Mouse (Mus musculus): ENCODE results near the gene Kansl2. TPM values are rescaled to one million over a fixed set of nuclear protein-coding genes. Genes with fewer than 3 reads are reported as not detected.

Kansl2 gene
- polyA plus RNA-seq (2016; fragmentation: Nextera tagmentation; extraction: Ambion mirVana) = 178 and 183 TPM in 2 replicates

DNA sequence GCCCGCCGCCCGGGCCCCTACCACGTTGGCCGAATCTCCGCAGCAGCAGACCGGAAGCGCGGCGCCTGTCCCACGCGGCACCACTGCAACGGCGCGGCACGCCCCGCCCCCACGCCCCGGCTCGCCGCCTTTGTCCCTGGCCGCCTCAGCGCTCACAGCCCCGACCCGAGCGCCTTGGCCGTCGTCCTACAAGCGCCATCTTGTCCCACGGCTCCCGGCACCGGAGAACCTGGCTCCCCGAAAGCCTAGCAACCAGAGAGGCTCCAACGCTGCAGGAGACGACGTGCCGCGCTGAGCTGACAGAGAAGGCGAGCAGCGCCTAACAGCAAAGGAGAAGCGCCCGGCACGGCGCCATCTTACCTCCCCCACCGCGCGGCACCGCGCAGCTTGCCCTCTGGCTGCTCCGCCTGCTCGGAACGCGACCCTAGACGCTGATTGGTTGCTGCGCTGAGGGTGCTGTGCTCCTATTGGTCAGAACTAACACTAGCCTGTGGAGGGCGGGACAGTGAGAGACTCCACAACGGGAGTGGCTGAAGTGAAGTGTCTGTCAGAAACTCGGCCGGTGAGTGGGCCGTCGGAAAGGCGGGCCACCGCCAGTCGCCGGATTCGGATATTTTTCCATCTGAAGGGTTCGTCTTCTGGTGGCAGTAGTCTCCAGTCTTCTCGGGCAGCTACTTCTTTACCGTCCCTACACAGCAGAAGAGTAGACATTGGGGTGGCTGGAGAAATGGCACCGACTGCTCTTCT, at the start of gene Kansl2:
Gene Kansl2, minus strand, starts transcription at position 384 of the 747 bp plus-strand sequence.
- peak within 1 kb of the TSS; percentile 78 for H3K4me3 ChIP-seq (replicated peaks)
- no peaks in the 10 kb centered on the region for H3K9me3 ChIP-seq
- H3K9ac ChIP-seq = peak within 1 kb of the TSS; percentile 93
- H3K27ac ChIP-seq = peak within 1 kb of the TSS; percentile 99
- peak within 1 kb of the TSS; percentile 82 for H3K4me2 ChIP-seq
- no peaks in the 10 kb centered on the region for H3K27me3 ChIP-seq
- H3K36me3 ChIP-seq (replicated peaks) = peaks cover 33% of the 10 kb centered on the region
- under 1% methylated on average over 69 of the region's 70 CpGs for WGBS
- H3K4me1 ChIP-seq = peaks cover 23% of the 10 kb centered on the region
- ATAC-seq (ENCODE audit: low FRiP score) = peak; percentile 100

DNA sequence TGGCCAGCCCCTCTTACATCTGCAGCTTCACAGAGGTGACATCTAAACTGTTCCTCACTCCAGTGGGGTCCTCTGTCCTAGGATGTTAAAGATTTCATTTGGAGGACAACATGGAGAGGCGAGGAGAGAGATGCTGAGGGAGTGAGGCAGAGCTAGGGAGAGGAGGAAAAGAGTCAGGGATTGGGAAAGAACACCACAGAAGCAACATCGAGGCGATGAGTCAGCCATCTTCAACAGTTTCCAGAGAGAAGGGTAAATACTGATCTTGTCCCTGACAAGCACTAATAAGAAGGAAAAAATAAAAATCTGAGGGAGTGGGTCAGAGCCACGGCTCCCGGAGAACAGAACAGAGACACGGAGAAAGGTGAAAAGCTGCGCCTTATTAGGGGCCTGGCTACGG, 48.9 kb upstream of the Kansl2 start:
- Histone ChIP-seq H3K9ac (no peak overlapping the region), H3K4me1 (0 out of 2 replicates have a peak, but pooled peaks cover 3% of the 10 kb centered on the region), H3K9me3 (no peaks in the 10 kb centered on the region), H3K4me3 (replicated peaks) (no peak overlapping the region), H3K4me2 (no peak overlapping the region), H3K27ac (no peak overlapping the region), H3K36me3 (replicated peaks) (no peaks in the 10 kb centered on the region), H3K27me3 (no peaks in the 10 kb centered on the region)
- 83% methylated on average over 8 of the region's 8 CpGs for WGBS
- no peak for ATAC-seq (ENCODE audit: low FRiP score)

DNA sequence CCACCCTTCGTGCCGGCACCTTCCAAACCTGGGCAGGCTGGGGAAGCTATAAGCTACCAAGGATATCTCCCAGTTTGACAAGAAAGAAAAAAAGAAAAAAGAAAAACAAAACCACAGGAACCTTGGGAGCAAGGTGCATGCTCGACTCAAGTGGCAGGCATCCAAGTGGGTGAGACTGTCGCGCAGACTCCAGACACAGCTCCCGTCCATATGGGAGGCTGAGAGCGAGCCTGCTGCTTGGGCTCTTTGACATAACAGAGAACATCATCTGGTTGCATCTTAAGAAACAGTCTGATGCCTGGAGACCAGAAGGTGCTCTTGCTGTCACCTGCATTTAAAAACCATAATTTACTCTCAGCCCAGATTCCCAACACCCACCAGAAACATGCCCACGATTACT, 48.3 kb upstream of the Kansl2 start:
- H3K4me2 ChIP-seq = no peak overlapping the region
- H3K27me3 ChIP-seq = no peaks in the 10 kb centered on the region
- 86% methylated on average over 8 of the region's 8 CpGs for WGBS
- H3K4me1 ChIP-seq = 0 out of 2 replicates have a peak, but pooled peaks cover 3% of the 10 kb centered on the region
- ATAC-seq (ENCODE audit: low FRiP score) = no peak
- H3K4me3 ChIP-seq (replicated peaks) = no peak overlapping the region
- H3K9me3 ChIP-seq = no peaks in the 10 kb centered on the region
- no peaks in the 10 kb centered on the region for H3K36me3 ChIP-seq (replicated peaks)
- H3K27ac ChIP-seq = no peak overlapping the region
- no peak overlapping the region for H3K9ac ChIP-seq

DNA sequence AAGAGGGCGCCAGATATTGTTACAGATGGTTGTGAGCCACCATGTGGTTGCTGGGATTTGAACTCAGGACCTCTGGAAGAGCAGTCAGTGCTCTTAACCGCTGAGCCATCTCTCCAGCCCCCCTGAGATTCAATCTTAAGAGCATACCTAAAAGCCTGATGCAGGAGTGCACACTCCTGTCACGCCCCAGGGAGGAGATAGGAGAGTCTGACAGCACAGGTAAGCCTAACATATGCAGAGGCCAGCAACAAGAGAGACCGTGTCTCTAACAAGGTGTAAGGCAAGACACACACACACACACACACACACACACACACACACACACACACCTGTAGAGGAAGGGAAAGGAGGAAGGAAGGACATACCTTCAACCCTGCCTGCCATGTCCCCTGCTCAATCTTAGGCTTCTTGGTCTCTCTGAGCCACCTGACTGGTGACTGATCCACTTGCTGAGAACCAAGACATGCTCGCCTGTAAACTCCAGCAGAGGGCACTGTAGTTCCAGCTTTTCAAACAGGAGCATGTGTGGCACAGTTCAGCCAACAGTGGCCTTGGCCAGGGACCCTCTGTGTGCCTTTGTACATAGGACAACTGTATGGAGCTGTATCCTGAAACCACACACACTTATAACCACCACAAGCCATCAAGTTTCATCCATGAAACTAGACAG, 45.9 kb upstream of the Kansl2 start:
- peak; percentile 86 for ATAC-seq (ENCODE audit: low FRiP score)
- WGBS = 36% methylated on average over 5 of the region's 5 CpGs
- no peaks in the 10 kb centered on the region for H3K36me3 ChIP-seq (replicated peaks)

DNA sequence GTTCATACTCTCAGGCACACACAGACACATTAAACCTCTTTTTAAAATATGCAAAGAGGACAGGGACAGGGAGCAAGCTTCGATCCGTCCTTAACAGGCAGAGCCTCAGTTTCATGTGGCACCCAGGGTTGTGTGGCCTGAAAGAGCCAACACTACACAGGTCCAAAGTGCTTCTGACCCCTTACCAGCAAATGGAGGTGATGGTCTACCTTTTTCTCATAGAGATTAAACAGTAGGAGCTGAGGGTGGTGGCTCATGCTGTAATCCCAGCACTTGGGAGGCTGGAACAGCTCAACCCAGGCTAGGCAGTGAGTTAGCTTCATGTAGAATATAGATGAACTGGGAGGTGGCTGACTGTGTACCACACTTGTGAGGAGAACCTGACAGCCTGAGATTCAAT, 45.2 kb upstream of the Kansl2 start:
- Histone ChIP-seq H3K4me2 (no peak overlapping the region), H3K27ac (no peak overlapping the region), H3K27me3 (no peaks in the 10 kb centered on the region), H3K9ac (no peak overlapping the region), H3K4me1 (no peaks in the 10 kb centered on the region), H3K9me3 (no peaks in the 10 kb centered on the region), H3K36me3 (replicated peaks) (no peaks in the 10 kb centered on the region), H3K4me3 (replicated peaks) (no peak overlapping the region)
- no peak for ATAC-seq (ENCODE audit: low FRiP score)
- WGBS = 93% methylated on average over 2 of the region's 2 CpGs

More for the DNA sequence above, 45.9 kb upstream of the Kansl2 start:
- H3K27me3 ChIP-seq = no peaks in the 10 kb centered on the region
- 0 out of 2 replicates have a peak, but pooled peaks cover 3% of the 10 kb centered on the region for H3K4me1 ChIP-seq
- no peak overlapping the region for H3K27ac ChIP-seq
- no peak overlapping the region for H3K4me3 ChIP-seq (replicated peaks)
- no peak overlapping the region for H3K4me2 ChIP-seq
- H3K9ac ChIP-seq = no peak overlapping the region
- no peaks in the 10 kb centered on the region for H3K9me3 ChIP-seq

DNA sequence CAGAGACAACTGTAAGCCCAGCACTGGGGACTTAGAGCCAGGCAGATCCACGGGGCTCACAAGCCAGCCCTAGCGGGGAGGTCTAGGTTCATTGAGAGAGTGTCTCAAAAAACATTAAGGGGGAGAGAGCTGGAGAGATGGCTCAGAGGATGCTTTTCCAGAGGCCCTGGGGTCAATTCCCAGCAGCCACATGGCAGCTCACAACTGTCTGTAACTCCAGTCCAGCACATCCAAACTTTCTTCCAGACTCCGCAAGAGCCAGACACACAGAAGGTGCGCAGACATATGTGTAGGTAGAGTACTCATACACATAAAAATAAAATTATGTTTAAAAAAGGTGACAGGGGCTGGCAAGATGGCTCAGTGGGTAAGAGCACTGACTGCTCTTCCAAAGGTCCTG, 39.2 kb upstream of the Kansl2 start:
- H3K4me1 ChIP-seq = peaks cover 10% of the 10 kb centered on the region
- H3K4me2 ChIP-seq = no peak overlapping the region
- no peak overlapping the region for H3K9ac ChIP-seq
- ATAC-seq (ENCODE audit: low FRiP score) = no peak
- no peaks in the 10 kb centered on the region for H3K9me3 ChIP-seq
- no peaks in the 10 kb centered on the region for H3K36me3 ChIP-seq (replicated peaks)
- WGBS = 80% methylated on average over 4 of the region's 4 CpGs
- no peaks in the 10 kb centered on the region for H3K27me3 ChIP-seq
- H3K27ac ChIP-seq = no peak overlapping the region
- H3K4me3 ChIP-seq (replicated peaks) = no peak overlapping the region

DNA sequence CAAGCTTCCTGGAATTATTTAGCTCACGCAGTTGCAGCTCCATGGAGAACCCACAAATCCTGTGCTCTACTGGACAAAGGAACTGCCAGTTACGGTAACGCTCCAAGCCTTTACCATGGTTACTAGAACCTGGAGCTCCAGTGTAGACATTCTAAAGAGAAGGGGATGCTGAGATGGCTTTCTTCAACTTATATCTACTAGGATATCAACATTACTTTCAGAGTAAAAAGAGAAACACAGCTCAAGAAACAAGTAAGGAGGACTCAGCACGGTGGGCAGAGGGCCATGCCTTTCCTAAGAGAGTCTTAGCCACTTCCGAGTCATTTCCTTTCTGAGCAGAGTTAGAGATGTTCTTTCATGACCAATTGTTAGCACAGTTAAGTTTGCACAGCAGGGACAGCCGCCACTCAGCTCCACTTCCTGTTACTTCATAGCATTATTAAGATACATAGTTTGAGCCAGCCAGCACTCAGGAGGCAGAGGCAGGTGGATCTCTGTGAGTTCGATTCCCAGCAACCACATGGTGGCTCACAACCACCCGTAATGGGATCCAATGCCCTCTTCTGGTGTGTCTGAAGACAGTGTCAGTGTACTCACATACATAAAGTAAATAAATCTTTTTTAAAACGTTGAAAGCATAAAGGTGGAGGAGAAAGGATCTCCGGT, 36.9 kb upstream of the Kansl2 start, which contains the start of the genes Ccnt1 and 4930415O20Rik:
Gene Ccnt1, minus strand, starts transcription at position 51 of the 666 bp plus-strand sequence.
Gene 4930415O20Rik, plus strand, starts transcription at position 132 of the 666 bp plus-strand sequence.
- no peak for ATAC-seq (ENCODE audit: low FRiP score)
- 87% methylated on average over 10 of the region's 10 CpGs for WGBS
- Histone ChIP-seq H3K9me3 (no peaks in the 10 kb centered on the region), H3K4me2 (no peak within 1 kb of the TSS), H3K9ac (no peak within 1 kb of the TSS), H3K4me3 (replicated peaks) (no peak within 1 kb of the TSS), H3K4me1 (peaks cover 18% of the 10 kb centered on the region), H3K27me3 (no peaks in the 10 kb centered on the region), H3K27ac (no peak within 1 kb of the TSS), H3K36me3 (replicated peaks) (no peaks in the 10 kb centered on the region)

DNA sequence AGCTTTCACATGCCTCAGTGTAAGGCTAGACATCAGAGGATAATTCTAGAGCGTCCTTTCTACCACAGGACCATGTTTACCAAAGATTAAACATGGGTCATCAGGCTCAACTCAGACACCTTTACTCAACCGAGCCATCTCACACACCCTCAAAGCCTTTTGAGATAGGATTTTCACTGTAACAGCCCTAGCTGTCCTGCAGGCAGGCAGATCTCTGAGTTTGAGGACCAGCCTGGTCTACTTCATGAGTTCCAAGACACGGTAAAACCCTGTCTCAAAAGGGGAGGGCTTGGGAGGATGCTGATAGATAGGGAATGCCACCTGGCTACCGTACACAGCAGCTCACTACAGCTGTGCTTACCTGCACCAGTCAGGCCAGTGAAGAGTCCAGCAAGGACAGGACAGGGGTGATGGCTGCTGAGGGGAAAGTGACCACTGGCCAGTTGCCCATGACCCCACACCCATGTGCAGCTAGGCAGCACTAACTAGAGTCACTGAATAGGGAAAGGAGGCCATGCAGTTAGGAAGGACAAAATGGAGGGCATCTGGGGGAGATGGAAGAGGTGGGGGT, 35.8 kb upstream of the Kansl2 start:
- WGBS = 85% methylated on average over 4 of the region's 4 CpGs

DNA sequence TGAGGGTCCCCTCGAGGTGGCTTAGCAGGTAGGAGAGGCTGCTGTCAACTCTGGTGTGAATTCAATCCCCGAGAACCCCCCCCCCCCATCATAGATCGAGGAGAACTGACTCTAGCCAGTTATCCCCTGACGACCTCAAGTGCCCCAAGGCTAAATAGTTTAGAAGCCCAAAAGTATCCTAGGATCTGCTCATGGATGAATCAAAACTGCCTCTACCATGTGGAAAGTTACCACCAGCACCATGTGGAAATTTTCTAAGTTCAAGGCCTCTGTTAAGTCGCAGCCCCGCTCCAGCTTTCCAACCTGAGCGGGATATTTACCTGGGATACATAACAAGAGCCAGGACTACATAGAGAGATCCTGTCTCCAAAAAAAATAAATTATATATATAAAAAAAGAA, 35.2 kb upstream of the Kansl2 start:
- H3K4me3 ChIP-seq (replicated peaks) = peak overlapping the region; percentile 92
- H3K27me3 ChIP-seq = no peaks in the 10 kb centered on the region
- H3K4me1 ChIP-seq = peaks cover 33% of the 10 kb centered on the region
- peak overlapping the region; percentile 69 for H3K4me2 ChIP-seq
- peaks cover 5% of the 10 kb centered on the region; the same call in 1 of the 2 replicates for H3K36me3 ChIP-seq (replicated peaks)
- H3K9ac ChIP-seq = peak overlapping the region; percentile 82
- no peak overlapping the region for H3K27ac ChIP-seq
- no peaks in the 10 kb centered on the region for H3K9me3 ChIP-seq
- no peak for ATAC-seq (ENCODE audit: low FRiP score)
- 73% methylated on average over 7 of the region's 7 CpGs for WGBS

More for the DNA sequence above, 35.8 kb upstream of the Kansl2 start:
- H3K36me3 ChIP-seq (replicated peaks) = peaks cover 5% of the 10 kb centered on the region; the same call in 1 of the 2 replicates
- no peaks in the 10 kb centered on the region for H3K9me3 ChIP-seq
- H3K9ac ChIP-seq = no peak overlapping the region
- no peaks in the 10 kb centered on the region for H3K27me3 ChIP-seq
- H3K4me2 ChIP-seq = no peak overlapping the region
- no peak for ATAC-seq (ENCODE audit: low FRiP score)
- H3K4me1 ChIP-seq = peaks cover 29% of the 10 kb centered on the region
- no peak overlapping the region for H3K4me3 ChIP-seq (replicated peaks)
- H3K27ac ChIP-seq = no peak overlapping the region

DNA sequence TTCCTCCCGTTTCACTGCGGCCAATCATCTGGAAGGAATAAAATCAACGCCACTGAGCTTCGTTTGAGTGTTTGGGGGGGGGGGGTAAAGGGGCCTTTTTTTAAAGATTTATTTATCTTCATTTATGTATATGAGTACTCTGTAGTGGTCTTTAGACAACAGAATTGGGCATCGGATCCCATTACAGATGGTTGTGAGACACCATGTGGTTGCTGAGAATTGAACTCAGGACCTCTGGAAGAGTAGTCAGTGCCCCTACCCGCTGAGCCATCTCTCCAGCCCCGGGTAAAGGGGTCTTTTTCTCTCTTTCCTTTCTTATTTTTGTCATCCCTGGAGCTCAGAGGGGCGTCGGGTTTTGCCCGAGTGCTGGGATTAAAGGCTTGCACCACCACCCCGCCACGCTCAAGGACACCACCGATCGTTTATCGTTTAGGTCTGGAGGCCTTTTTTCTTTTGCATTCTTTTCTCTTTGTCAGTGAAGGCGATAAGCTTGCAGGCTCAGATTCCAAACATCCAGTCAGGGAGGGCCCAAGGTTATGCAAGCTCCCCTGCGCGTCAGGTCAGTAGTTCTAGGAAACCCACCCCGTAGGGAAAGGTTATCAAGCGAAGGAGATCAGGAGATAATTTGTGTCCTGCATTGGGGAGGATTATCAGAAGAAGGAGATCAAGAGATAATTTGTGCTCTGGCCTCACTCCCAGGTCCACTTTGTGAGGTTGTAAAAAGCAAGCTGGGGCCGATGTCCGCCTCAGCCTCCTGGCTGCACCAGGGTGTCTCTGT, 34.4 kb upstream of the Kansl2 start:
- peak; percentile 0; the same call in 1 of the 2 replicates for ATAC-seq (ENCODE audit: low FRiP score)
- peak overlapping the region; percentile 93 for H3K27ac ChIP-seq
- peaks cover 6% of the 10 kb centered on the region for H3K36me3 ChIP-seq (replicated peaks)
- WGBS = 12% methylated on average over 22 of the region's 22 CpGs
- H3K4me1 ChIP-seq = peaks cover 33% of the 10 kb centered on the region
- H3K27me3 ChIP-seq = no peaks in the 10 kb centered on the region
- no peaks in the 10 kb centered on the region for H3K9me3 ChIP-seq
- peak overlapping the region; percentile 82 for H3K9ac ChIP-seq
- peak overlapping the region; percentile 69 for H3K4me2 ChIP-seq
- peak overlapping the region; percentile 92 for H3K4me3 ChIP-seq (replicated peaks)

DNA sequence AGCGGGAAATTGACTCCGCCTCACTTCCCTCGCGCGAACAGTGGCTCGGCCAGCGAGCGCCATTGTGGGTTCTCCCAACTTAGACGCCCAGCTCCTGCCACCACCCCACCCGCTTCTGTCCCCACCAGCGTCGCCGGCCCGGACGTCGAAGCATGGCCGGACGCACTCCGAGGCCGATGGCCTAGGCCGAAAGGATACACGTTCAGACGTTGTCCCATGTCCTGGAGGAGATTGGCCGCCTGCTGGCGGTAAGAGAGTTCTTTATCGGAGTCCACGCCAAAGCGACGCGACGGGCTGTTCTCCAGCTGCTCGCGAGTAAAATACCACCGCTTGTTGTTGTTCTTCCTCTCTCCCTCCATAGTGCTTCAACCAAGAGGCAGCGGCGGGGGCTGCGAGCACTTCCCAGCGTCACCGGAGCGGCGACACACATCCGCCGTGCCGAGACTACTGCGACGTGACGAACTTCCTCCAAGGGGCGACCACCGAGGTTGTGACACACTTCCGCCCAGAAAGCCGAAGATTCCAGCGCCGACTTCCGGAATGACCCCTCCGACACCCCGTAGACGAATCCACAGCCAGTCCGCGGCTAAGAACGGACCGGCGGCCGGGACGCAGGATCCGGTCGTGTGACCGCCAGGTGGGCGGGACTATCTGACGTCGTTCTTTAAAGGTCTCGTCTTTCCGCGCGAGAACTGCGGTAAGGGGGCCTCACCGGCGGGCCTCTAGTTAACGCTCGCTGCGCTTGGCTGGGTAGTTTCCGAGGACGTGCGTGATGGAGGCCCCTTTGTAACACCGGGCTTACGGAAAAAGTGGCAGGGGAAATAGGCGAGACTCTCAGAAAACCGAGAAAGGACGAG, 33.4 kb upstream of the Kansl2 start:
- no peaks in the 10 kb centered on the region for H3K9me3 ChIP-seq
- H3K9ac ChIP-seq = peak overlapping the region; percentile 90
- peaks cover 33% of the 10 kb centered on the region for H3K4me1 ChIP-seq
- H3K4me3 ChIP-seq (replicated peaks) = peak overlapping the region; percentile 92
- under 1% methylated on average over 88 of the region's 88 CpGs for WGBS
- peak; percentile 96 for ATAC-seq (ENCODE audit: low FRiP score)
- no peaks in the 10 kb centered on the region for H3K27me3 ChIP-seq
- H3K36me3 ChIP-seq (replicated peaks) = peaks cover 15% of the 10 kb centered on the region
- H3K4me2 ChIP-seq = peak overlapping the region; percentile 90
- H3K27ac ChIP-seq = peak overlapping the region; percentile 93
